Mouse (Mus musculus) liver, postnatal 0 days (tissue): Measurements from ENCODE around the gene Asxl1. TPM values are rescaled to one million over a fixed set of nuclear protein-coding genes. Genes with fewer than 3 reads are reported as not detected.

Experiments
- ATAC-seq: fragments of 200-750 bp; cut with Nextera tagmentation; 2 replicates; pipeline ENCODE4 v1.8.0; 2017; ENCODE audit warnings: mild to moderate bottlenecking, moderate library complexity
- DNase-seq: peaks from one replicate; pipeline ENCODE4 v3.0.0-alpha.2; 2016
- H3K27ac ChIP-seq: fragments of 300-500 bp; sonication (generic); 2 replicates; pipeline ENCODE4 v1.5.1; 2014; ENCODE audit warnings: antibody characterized with exemption, moderate library complexity, mild to moderate bottlenecking, low read depth
- H3K27me3 ChIP-seq: fragments of 300-500 bp; sonication (generic); 2 replicates; pipeline ENCODE4 v1.6.1; 2014; ENCODE audit warnings: low read length, control low read depth, mixed read lengths; ENCODE audit not compliant: insufficient read depth
- H3K36me3 ChIP-seq: fragments of 300-500 bp; sonication (generic); replicated peaks from 2 replicates; pipeline ENCODE4 v1.6.1; 2014; ENCODE audit warnings: mild to moderate bottlenecking, control low read depth, low read length, moderate library complexity, mixed read lengths; ENCODE audit not compliant: insufficient read depth
- H3K4me1 ChIP-seq: fragments of 300-500 bp; sonication (generic); 2 replicates; pipeline ENCODE4 v1.6.1; 2014; ENCODE audit warnings: antibody characterized with exemption, mild to moderate bottlenecking, control low read depth; ENCODE audit not compliant: insufficient read depth
- H3K4me2 ChIP-seq: fragments of 300-500 bp; sonication (generic); 2 replicates; pipeline ENCODE4 v1.6.1; 2014; ENCODE audit warnings: low read depth, mild to moderate bottlenecking, low read length, moderate library complexity, mixed read lengths
- H3K4me3 ChIP-seq: fragments of 300-500 bp; sonication (generic); 2 replicates; pipeline ENCODE4 v1.5.1; 2014; ENCODE audit warnings: low read depth, low read length
- H3K9ac ChIP-seq: fragments of 300-500 bp; sonication (generic); replicated peaks from 2 replicates; pipeline ENCODE4 v1.6.1; 2014; ENCODE audit warnings: mild to moderate bottlenecking, moderate library complexity
- H3K9me3 ChIP-seq: fragments of 300-500 bp; sonication (generic); 2 replicates; pipeline ENCODE4 v1.6.1; 2016; ENCODE audit warnings: mild to moderate bottlenecking, control low read depth, low read length, mixed read lengths
- CTCF ChIP-seq: sonication (generic); IDR thresholded peaks from 2 replicates; pipeline ENCODE4 v1.5.1; 2016; ENCODE audit warnings: antibody characterized with exemption, low read depth
- EP300 ChIP-seq: IDR thresholded peaks from 2 replicates; pipeline ENCODE4 v1.6.1; 2016; ENCODE audit warnings: antibody characterized with exemption, low read depth, mild to moderate bottlenecking
- WGBS: fragments of 180-500 bp; shearing (Covaris S2); extraction: QIAGEN DNeasy Blood & Tissue Kit; methylation state at CpG from one replicate; pipeline ENCODE4 v1.1.7; 2014; ENCODE audit not compliant: insufficient replicate concordance; 5-methylcytosine and 5-hydroxymethylcytosine counted together
- polyA plus RNA-seq: library from polyadenylated mRNA; unstranded; fragments of >200 nt; fragmentation: Nextera tagmentation; extraction: Ambion mirVana; gene quantifications from 2 replicates; pipeline ENCODE4 v1.2.1, GENCODE M21; 2015

Asxl1 gene
- polyA plus RNA-seq, 1 experiment from 2014 or later: 5.7 TPM

DNA sequence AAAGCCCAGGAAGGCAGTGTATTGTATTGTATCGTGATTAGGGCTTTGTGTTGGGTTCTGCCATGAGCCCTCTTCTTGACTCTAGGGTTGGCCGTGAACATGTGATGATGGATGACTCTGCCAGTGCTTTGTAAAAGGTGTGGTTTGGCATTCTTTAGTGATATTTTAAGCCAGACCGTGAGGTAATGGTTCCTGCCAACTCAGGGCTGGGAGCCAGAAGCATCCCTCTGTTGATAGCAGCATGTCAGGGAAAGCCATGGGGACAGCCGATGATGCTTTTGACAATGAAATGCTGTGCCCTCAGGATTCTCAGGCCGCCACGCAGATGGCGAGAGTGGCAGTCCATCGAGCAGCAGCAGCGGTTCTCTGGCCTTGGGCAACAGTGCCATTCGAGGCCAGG is 47.4 kb downstream of the Asxl1 start:
- WGBS: 94% methylated on average over 10 of the region's 10 CpGs
- no peak overlapping the region for H3K27ac ChIP-seq
- H3K4me3 ChIP-seq: no peak overlapping the region
- no peak for ATAC-seq
- H3K27me3 ChIP-seq: no peaks in the 10 kb centered on the region
- H3K4me2 ChIP-seq: no peak overlapping the region
- peaks cover 8% of the 10 kb centered on the region for H3K4me1 ChIP-seq
- DNase-seq: no peak
- no peaks in the 10 kb centered on the region for H3K9me3 ChIP-seq
- no peak overlapping the region for H3K9ac ChIP-seq
- TF ChIP-seq CTCF (no peak), EP300 (no peak)
- H3K36me3 ChIP-seq: peaks cover 74% of the 10 kb centered on the region

DNA sequence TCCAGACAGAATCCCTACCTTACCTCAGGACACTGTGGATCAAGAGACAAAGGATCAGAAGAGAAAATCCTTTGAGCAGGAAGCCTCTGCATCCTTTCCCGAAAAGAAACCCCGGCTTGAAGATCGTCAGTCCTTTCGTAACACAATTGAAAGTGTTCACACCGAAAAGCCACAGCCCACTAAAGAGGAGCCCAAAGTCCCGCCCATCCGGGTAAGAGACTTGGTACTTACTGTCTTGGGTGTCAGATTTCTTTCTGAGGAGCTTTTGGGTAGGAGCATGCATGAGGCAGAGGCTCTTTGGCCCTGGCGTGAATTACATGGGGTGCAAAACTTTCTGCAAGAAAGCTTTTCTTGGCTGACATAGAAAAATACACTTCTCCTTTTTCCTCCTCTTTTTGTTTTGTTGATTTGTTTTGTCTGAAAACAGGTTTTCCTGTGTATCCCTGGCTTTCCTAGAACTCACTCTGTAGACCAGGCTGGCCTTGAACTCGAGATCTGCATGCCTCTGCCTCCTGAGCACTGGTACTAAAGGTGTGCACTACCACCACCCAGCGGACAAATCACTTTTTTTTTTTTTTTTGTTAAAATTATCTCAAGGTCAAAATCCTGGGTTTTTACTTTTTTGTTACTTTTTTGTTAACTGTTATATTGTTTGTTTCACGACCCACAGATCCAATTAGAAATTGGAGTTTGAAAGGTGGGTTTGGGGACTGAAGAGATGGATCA is 52.3 kb downstream of the Asxl1 start:
- Histone ChIP-seq H3K27ac (no peak overlapping the region), H3K4me1 (no peaks in the 10 kb centered on the region), H3K36me3 (peaks cover 96% of the 10 kb centered on the region), H3K4me3 (no peak overlapping the region), H3K4me2 (no peak overlapping the region), H3K9me3 (no peaks in the 10 kb centered on the region), H3K9ac (no peak overlapping the region), H3K27me3 (no peaks in the 10 kb centered on the region)
- 86% methylated on average over 11 of the region's 11 CpGs for WGBS
- no peak for ATAC-seq
- DNase-seq: no peak
- TF ChIP-seq CTCF (no peak), EP300 (no peak)

DNA sequence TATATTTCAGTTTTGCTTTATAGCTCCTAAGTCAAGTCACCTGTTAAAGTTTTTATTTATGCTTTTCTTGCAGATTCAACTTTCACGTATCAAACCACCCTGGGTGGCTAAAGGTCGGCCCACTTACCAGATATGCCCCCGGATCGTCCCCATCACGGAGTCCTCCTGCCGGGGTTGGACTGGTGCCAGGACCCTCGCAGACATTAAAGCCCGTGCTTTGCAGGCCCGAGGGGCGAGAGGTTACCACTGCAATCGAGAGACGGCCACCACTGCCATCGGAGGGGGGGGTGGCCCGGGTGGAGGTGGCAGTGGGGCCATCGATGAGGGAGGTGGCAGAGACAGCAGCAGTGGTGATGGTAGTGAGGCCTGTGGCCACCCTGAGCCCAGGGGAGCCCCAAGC is 53.5 kb downstream of the Asxl1 start:
- H3K27ac ChIP-seq: no peak overlapping the region
- TF ChIP-seq CTCF: no peak
- TF ChIP-seq EP300: no peak
- WGBS: 87% methylated on average over 15 of the region's 15 CpGs
- H3K36me3 ChIP-seq: peaks cover 83% of the 10 kb centered on the region
- ATAC-seq: no peak
- H3K9me3 ChIP-seq: no peaks in the 10 kb centered on the region
- DNase-seq: no peak
- no peak overlapping the region for H3K4me2 ChIP-seq
- no peak overlapping the region for H3K9ac ChIP-seq
- H3K4me3 ChIP-seq: no peak overlapping the region
- H3K4me1 ChIP-seq: no peaks in the 10 kb centered on the region
- H3K27me3 ChIP-seq: no peaks in the 10 kb centered on the region

DNA sequence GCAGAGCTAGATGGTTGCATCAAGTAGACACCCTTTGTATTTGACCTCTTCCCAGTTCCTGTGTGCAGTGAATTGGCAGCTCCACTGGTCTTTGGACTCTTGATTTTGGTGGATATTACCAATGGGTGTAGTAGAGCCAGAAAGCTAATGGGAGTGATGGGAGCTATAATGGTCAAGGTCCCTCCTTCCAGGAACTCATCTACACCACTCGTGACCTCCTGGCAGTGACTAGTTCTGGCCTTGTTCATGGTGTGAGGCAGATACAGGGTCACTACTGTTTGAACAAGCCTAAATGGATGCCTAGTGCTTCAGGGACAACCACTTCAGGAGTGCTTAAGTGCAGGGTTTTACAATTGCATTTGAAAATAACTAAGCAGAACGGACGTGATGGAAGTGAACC is 58.4 kb downstream of the Asxl1 start:
- 79% methylated on average over 3 of the region's 3 CpGs for whole genome bisulfite sequencing
- Histone ChIP-seq H3K36me3 (peaks cover 44% of the 10 kb centered on the region), H3K4me2 (no peak overlapping the region), H3K9me3 (no peaks in the 10 kb centered on the region), H3K9ac (no peak overlapping the region), H3K4me3 (no peak overlapping the region), H3K4me1 (0 out of 2 replicates have a peak, but pooled peaks cover 2% of the 10 kb centered on the region), H3K27me3 (no peaks in the 10 kb centered on the region), H3K27ac (no peak overlapping the region)
- ATAC-seq (peak; percentile 59), DNase-seq (no peak)
- no peak for TF ChIP-seq EP300

DNA sequence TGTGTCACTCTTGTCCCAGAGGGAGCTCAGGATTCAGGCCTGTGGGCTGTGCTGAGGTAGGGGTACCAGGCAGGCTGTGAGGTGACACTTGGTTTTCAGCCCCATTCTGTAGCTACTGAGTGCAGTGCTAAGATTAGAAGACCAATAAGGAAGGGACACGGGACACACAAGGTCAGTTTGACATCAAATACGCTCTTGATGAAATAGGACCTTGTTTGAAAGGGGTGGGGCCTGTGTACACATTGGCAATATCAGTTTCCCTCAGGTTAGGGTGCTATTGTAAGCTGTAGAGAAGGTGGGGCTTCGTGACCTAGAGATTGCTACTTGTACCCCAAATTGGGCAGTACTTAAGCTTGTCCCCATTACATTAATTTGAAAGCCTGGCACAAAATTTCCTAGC is 59.3 kb downstream of the Asxl1 start:
- H3K9ac ChIP-seq: no peak overlapping the region
- WGBS: 61% methylated on average over 3 of the region's 3 CpGs
- no peak overlapping the region for H3K4me2 ChIP-seq
- no peak for DNase-seq
- TF ChIP-seq EP300 (no peak), CTCF (no peak)
- H3K27me3 ChIP-seq: no peaks in the 10 kb centered on the region
- peak; percentile 44 for ATAC-seq
- H3K27ac ChIP-seq: no peak overlapping the region
- no peaks in the 10 kb centered on the region for H3K9me3 ChIP-seq
- H3K4me3 ChIP-seq: no peak overlapping the region
- peaks cover 36% of the 10 kb centered on the region for H3K36me3 ChIP-seq
- H3K4me1 ChIP-seq: peaks cover 4% of the 10 kb centered on the region; the same call in 1 of the 2 replicates

DNA sequence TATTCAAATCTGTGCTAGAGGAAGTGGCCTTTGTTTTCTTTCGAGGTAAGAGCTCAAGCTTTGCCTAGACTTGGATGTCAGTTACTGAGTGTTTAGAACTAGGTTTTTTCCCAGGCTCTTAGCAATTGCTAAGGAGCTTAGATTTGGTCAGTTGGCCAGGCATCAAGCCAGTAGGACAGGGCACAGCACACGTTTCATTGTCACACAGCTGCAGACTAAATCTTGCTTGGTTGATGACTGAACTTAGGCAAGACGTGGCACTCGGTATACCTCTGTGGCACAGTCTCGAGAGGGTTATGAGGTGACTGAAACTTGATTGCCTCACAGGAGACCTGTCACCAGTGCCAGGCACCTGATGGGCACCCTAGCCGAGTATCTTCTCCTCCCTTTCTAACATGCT is 61.3 kb downstream of the Asxl1 start:
- Histone ChIP-seq H3K27ac (no peak overlapping the region), H3K9me3 (no peaks in the 10 kb centered on the region), H3K4me1 (peaks cover 11% of the 10 kb centered on the region), H3K27me3 (no peaks in the 10 kb centered on the region), H3K4me3 (no peak overlapping the region), H3K36me3 (peaks cover 26% of the 10 kb centered on the region), H3K9ac (no peak overlapping the region), H3K4me2 (no peak overlapping the region)
- DNase-seq (no peak), ATAC-seq (no peak)
- TF ChIP-seq CTCF: no peak
- TF ChIP-seq EP300: no peak
- 72% methylated on average over 6 of the region's 6 CpGs for WGBS
